ENCODE assay signal across 36 mouse cellular contexts in the genomic region with DNA sequence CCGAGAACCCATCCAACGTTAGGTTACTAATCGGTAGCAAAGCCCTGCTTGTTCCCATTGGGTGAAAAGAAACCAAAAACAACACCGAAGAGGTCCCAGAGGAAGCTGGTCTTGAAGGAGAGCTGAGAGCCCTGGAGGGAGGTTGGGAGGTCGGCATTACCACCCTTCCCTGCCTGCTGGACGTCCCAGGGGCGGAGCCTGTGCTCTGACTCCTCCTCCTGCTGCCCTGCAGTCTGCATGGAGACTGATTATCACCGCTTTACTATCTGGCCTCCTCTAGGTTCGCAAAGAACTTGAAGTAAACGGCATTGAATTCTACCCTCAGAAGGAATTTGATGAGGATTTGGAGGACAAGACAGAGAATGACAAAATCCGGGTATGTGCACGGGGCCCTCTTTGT. TPM values are rescaled to one million over a fixed set of nuclear protein-coding genes. Genes with fewer than 3 reads are reported as not detected.
DNase-seq lines count a peak whose midpoint lies in the region; ATAC-seq lines count a peak whose summit lies in the region.
"Had no signal": no experiment of that assay in that cellular context is flagged by ENCODE, and none has a peak within 500 bp of the region (broad histone marks: within the 10 kb centered on the region; RNA-seq: fewer than 3 reads in every experiment).

No protein-coding gene starts in this region.

- H3K4me1 ChIP-seq in midbrain, embryonic 12.5 days, result no peaks in the 10 kb centered on the region
- H3K4me1 ChIP-seq in midbrain, embryonic 16.5 days (ENCODE audit: control insufficient read depth, insufficient read depth, low read length), result no peaks in the 10 kb centered on the region
- H3K4me1 ChIP-seq in liver, embryonic 12.5 days, result peaks cover 9% of the 10 kb centered on the region
- no peaks in the 10 kb centered on the region for H3K4me1 ChIP-seq in forebrain, embryonic 14.5 days (ENCODE audit: control insufficient read depth, insufficient read depth, low read length)
- H3K4me1 ChIP-seq in midbrain, embryonic 13.5 days (replicated peaks), result no peaks in the 10 kb centered on the region
- H3K4me1 ChIP-seq: forebrain, embryonic 15.5 days; heart, embryonic 13.5 days; limb, embryonic 12.5 days; lung, embryonic 15.5 days; midbrain, embryonic 10.5 days; neural tube, embryonic 13.5 days had no signal

- ATAC-seq in cerebellum, adult (ENCODE audit: insufficient number of reproducible peaks, low FRiP score, low TSS enrichment), result no peak
- no peak for ATAC-seq in midbrain, embryonic 12.5 days (ENCODE audit: low FRiP score, low read depth)
- ATAC-seq in midbrain, embryonic 16.5 days, result no peak
- ATAC-seq in liver, embryonic 12.5 days, result peak; percentile 81
- no peak for ATAC-seq in forebrain, embryonic 14.5 days
- no peak for ATAC-seq in midbrain, embryonic 13.5 days
- ATAC-seq: forebrain, embryonic 15.5 days; hindbrain, embryonic 16.5 days; Patski had no signal

- 0 out of 2 replicates have a peak overlapping the region, but pooled peaks have one; percentile 3 for H3K27ac ChIP-seq in midbrain, embryonic 12.5 days (replicated peaks)
- H3K27ac ChIP-seq in midbrain, embryonic 16.5 days (ENCODE audit: low read length), result no peak overlapping the region
- H3K27ac ChIP-seq in liver, embryonic 12.5 days, result no peak overlapping the region
- H3K27ac ChIP-seq in forebrain, embryonic 14.5 days (ENCODE audit: low read depth, low read length), result no peak overlapping the region
- no peak overlapping the region for H3K27ac ChIP-seq in midbrain, embryonic 13.5 days
- H3K27ac ChIP-seq: forebrain, embryonic 15.5 days; heart, adult 2 months; heart, embryonic 13.5 days; limb, embryonic 12.5 days; liver, embryonic 15.5 days; lung, embryonic 15.5 days; midbrain, embryonic 10.5 days; neural tube, embryonic 13.5 days had no signal

- H3K27me3 ChIP-seq in midbrain, embryonic 12.5 days, result no peaks in the 10 kb centered on the region
- no peaks in the 10 kb centered on the region for H3K27me3 ChIP-seq in midbrain, embryonic 16.5 days (ENCODE audit: control insufficient read depth, insufficient read depth, low read depth, low read length)
- peaks cover 3% of the 10 kb centered on the region; the same call in 1 of the 2 replicates for H3K27me3 ChIP-seq in liver, embryonic 12.5 days (replicated peaks)
- no peaks in the 10 kb centered on the region for H3K27me3 ChIP-seq in forebrain, embryonic 14.5 days (replicated peaks; ENCODE audit: control insufficient read depth, insufficient read depth, low read length)
- no peaks in the 10 kb centered on the region for H3K27me3 ChIP-seq in midbrain, embryonic 13.5 days
- H3K27me3 ChIP-seq: forebrain, embryonic 15.5 days; heart, embryonic 13.5 days; limb, embryonic 12.5 days; lung, embryonic 15.5 days; neural tube, embryonic 13.5 days had no signal

- no peak overlapping the region for H3K9ac ChIP-seq in midbrain, embryonic 12.5 days (replicated peaks)
- H3K9ac ChIP-seq in midbrain, embryonic 16.5 days (ENCODE audit: low read depth, low read length), result no peak overlapping the region
- no peak overlapping the region for H3K9ac ChIP-seq in liver, embryonic 12.5 days
- H3K9ac ChIP-seq in forebrain, embryonic 14.5 days (ENCODE audit: low read length), result no peak overlapping the region
- H3K9ac ChIP-seq in midbrain, embryonic 13.5 days (replicated peaks), result no peak overlapping the region
- H3K9ac ChIP-seq: forebrain, embryonic 15.5 days; heart, embryonic 13.5 days; limb, embryonic 12.5 days; liver, embryonic 15.5 days; lung, embryonic 15.5 days; neural tube, embryonic 13.5 days had no signal

- peaks cover 99% of the 10 kb centered on the region for H3K36me3 ChIP-seq in midbrain, embryonic 12.5 days
- H3K36me3 ChIP-seq in midbrain, embryonic 16.5 days (ENCODE audit: control insufficient read depth, insufficient read depth, low read length), result peaks cover 70% of the 10 kb centered on the region
- no peaks in the 10 kb centered on the region for H3K36me3 ChIP-seq in liver, embryonic 12.5 days
- peaks cover 97% of the 10 kb centered on the region for H3K36me3 ChIP-seq in forebrain, embryonic 14.5 days (ENCODE audit: control insufficient read depth, insufficient read depth, low read length)
- peaks cover 97% of the 10 kb centered on the region for H3K36me3 ChIP-seq in midbrain, embryonic 13.5 days
- H3K36me3 ChIP-seq: heart, embryonic 13.5 days; liver, embryonic 15.5 days; lung, embryonic 15.5 days had no signal

- intact Hi-C loops in gastrocnemius, postnatal 36 days (cut with DNase I), result loop anchor here (10.0 kb wide), 1 partner anchor 919 kb away; no protein-coding TSS in a partner anchor

- peak; percentile 3 for DNase-seq in cerebellum, adult 9-11 months
- DNase-seq in gastrocnemius, postnatal 36 days, result no peak
- DNase-seq in forebrain, embryonic 14.5 days (ENCODE audit: low spot score), result no peak
- DNase-seq: adrenal gland, adult 2 months; adrenal gland, postnatal 36 days; cerebellum, adult 2 months; gastrocnemius, postnatal 25 days; heart, adult 2 months; heart, postnatal 10 days; kidney, adult 2 months; kidney, postnatal 36 days; lung, postnatal 36 days had no signal

- H3K9me3 ChIP-seq in midbrain, embryonic 12.5 days, result no peaks in the 10 kb centered on the region
- no peaks in the 10 kb centered on the region for H3K9me3 ChIP-seq in midbrain, embryonic 16.5 days (replicated peaks; ENCODE audit: control insufficient read depth, low read length, poor library complexity, severe bottlenecking)
- H3K9me3 ChIP-seq in liver, embryonic 12.5 days (replicated peaks), result no peaks in the 10 kb centered on the region
- no peaks in the 10 kb centered on the region for H3K9me3 ChIP-seq in forebrain, embryonic 14.5 days (replicated peaks; ENCODE audit: control insufficient read depth, low read length)
- H3K9me3 ChIP-seq in midbrain, embryonic 13.5 days, result no peaks in the 10 kb centered on the region
- H3K9me3 ChIP-seq: forebrain, embryonic 15.5 days; heart, embryonic 13.5 days; limb, embryonic 12.5 days; liver, embryonic 15.5 days; lung, embryonic 15.5 days; midbrain, embryonic 10.5 days; neural tube, embryonic 13.5 days had no signal

- 73% methylated on average over 12 of the region's 12 CpGs for WGBS in midbrain, embryonic 12.5 days
- WGBS in midbrain, embryonic 16.5 days, result 68% methylated on average over 12 of the region's 12 CpGs
- WGBS in liver, embryonic 12.5 days (ENCODE audit: insufficient replicate concordance), result 28% methylated on average over 12 of the region's 12 CpGs
- 76% methylated on average over 12 of the region's 12 CpGs for WGBS in forebrain, embryonic 14.5 days
- WGBS in midbrain, embryonic 13.5 days, result 74% methylated on average over 12 of the region's 12 CpGs

- H3K4me2 ChIP-seq in midbrain, embryonic 12.5 days (replicated peaks), result no peak overlapping the region
- no peak overlapping the region for H3K4me2 ChIP-seq in midbrain, embryonic 16.5 days (ENCODE audit: low read length)
- peak overlapping the region; percentile 21 for H3K4me2 ChIP-seq in liver, embryonic 12.5 days
- H3K4me2 ChIP-seq in forebrain, embryonic 14.5 days (ENCODE audit: low read length), result no peak overlapping the region
- H3K4me2 ChIP-seq in midbrain, embryonic 13.5 days (replicated peaks), result no peak overlapping the region
- H3K4me2 ChIP-seq: forebrain, embryonic 15.5 days; heart, embryonic 13.5 days; limb, embryonic 12.5 days; liver, embryonic 15.5 days; lung, embryonic 15.5 days; neural tube, embryonic 13.5 days had no signal

- H3K4me3 ChIP-seq in midbrain, embryonic 12.5 days, result no peak overlapping the region
- H3K4me3 ChIP-seq in midbrain, embryonic 16.5 days (ENCODE audit: low read depth, low read length), result no peak overlapping the region
- H3K4me3 ChIP-seq in liver, embryonic 12.5 days, result no peak overlapping the region
- H3K4me3 ChIP-seq in forebrain, embryonic 14.5 days (ENCODE audit: low read depth, low read length), result no peak overlapping the region
- no peak overlapping the region for H3K4me3 ChIP-seq in midbrain, embryonic 13.5 days (replicated peaks)
- H3K4me3 ChIP-seq: forebrain, embryonic 15.5 days; heart, adult 2 months; heart, embryonic 13.5 days; limb, embryonic 12.5 days; liver, embryonic 15.5 days; lung, embryonic 15.5 days; midbrain, embryonic 10.5 days; neural tube, embryonic 13.5 days had no signal

RNA-seq across cellular contexts. Expression of gene Sept3, which starts 11.5 kb away (rescaled TPM):
- polyA plus RNA-seq in midbrain, embryonic 12.5 days (2016; fragmentation: Nextera tagmentation; extraction: Ambion mirVana), result 237 and 291 TPM in 2 replicates
- 406 and 437 TPM in 2 replicates for polyA plus RNA-seq in midbrain, embryonic 16.5 days (2015; fragmentation: Nextera tagmentation; extraction: Ambion mirVana)
- polyA plus RNA-seq in liver, embryonic 12.5 days (2016; fragmentation: Nextera tagmentation; extraction: Ambion mirVana), result 0.81 and 1.4 TPM in 2 replicates
- total RNA-seq in gastrocnemius, postnatal 36 days (2021), result under 1 TPM; 0.31 to 0.91 TPM
- 225 and 276 TPM in 2 replicates for polyA plus RNA-seq in forebrain, embryonic 14.5 days (2014; fragmentation: Nextera tagmentation; extraction: Ambion mirVana)
- polyA plus RNA-seq in midbrain, embryonic 13.5 days (2015; fragmentation: Nextera tagmentation; extraction: Ambion mirVana), result 341 and 349 TPM in 2 replicates

RNA-seq across cellular contexts. Expression of gene Wbp2nl, which starts 12.6 kb away (rescaled TPM):
- 0.13 TPM in 1 of 2 replicates, not detected in the other for polyA plus RNA-seq in midbrain, embryonic 12.5 days (2016; fragmentation: Nextera tagmentation; extraction: Ambion mirVana)
- polyA plus RNA-seq in midbrain, embryonic 16.5 days (2015; fragmentation: Nextera tagmentation; extraction: Ambion mirVana), result 0.25 TPM in 1 of 2 replicates, not detected in the other
- 0.22 and 0.31 TPM in 2 replicates for polyA plus RNA-seq in liver, embryonic 12.5 days (2016; fragmentation: Nextera tagmentation; extraction: Ambion mirVana)
- total RNA-seq in gastrocnemius, postnatal 36 days (2021), result not detected
- polyA plus RNA-seq in forebrain, embryonic 14.5 days (2014; fragmentation: Nextera tagmentation; extraction: Ambion mirVana), result not detected in 2 replicates
- polyA plus RNA-seq in midbrain, embryonic 13.5 days (2015; fragmentation: Nextera tagmentation; extraction: Ambion mirVana), result not detected in 2 replicates
- total RNA-seq: adrenal gland, adult 2 months; adrenal gland, postnatal 36 days; CH12.LX; gastrocnemius, adult 18-20 months; gastrocnemius, postnatal 25 days; heart, adult 2 months; heart, postnatal 10 days; hematopoietic stem cell, adult 5-6 weeks; left cerebral cortex, postnatal 25 days had no signal
- polyA plus RNA-seq: adrenal gland, adult 2 months; C2C12; cerebellum, adult 2 months; frontal cortex, adult 2 months; heart, adult 2 months; kidney, adult 2 months; limb, embryonic 12.5 days; neural tube, embryonic 13.5 days; Patski had no signal

RNA-seq across cellular contexts. Expression of gene 1500009C09Rik, which starts 34.0 kb away (rescaled TPM):
- 2.6 and 3.3 TPM in 2 replicates for polyA plus RNA-seq in midbrain, embryonic 12.5 days (2016; fragmentation: Nextera tagmentation; extraction: Ambion mirVana)
- 21.0 and 21.7 TPM in 2 replicates for polyA plus RNA-seq in midbrain, embryonic 16.5 days (2015; fragmentation: Nextera tagmentation; extraction: Ambion mirVana)
- not detected in 2 replicates for polyA plus RNA-seq in liver, embryonic 12.5 days (2016; fragmentation: Nextera tagmentation; extraction: Ambion mirVana)
- not detected for total RNA-seq in gastrocnemius, postnatal 36 days (2021)
- 13.2 and 19.3 TPM in 2 replicates for polyA plus RNA-seq in forebrain, embryonic 14.5 days (2014; fragmentation: Nextera tagmentation; extraction: Ambion mirVana)
- 9.6 and 9.7 TPM in 2 replicates for polyA plus RNA-seq in midbrain, embryonic 13.5 days (2015; fragmentation: Nextera tagmentation; extraction: Ambion mirVana)
- total RNA-seq: CH12.LX; gastrocnemius, adult 18-20 months; gastrocnemius, postnatal 25 days; heart, adult 2 months; heart, postnatal 10 days; hematopoietic stem cell, adult 5-6 weeks had no signal
- polyA plus RNA-seq: C2C12; heart, embryonic 13.5 days; intestine, embryonic 14.5 days; kidney, embryonic 16.5 days; limb, embryonic 12.5 days; liver, embryonic 15.5 days; lung, embryonic 15.5 days; Patski; stomach, embryonic 14.5 days; thymus, postnatal 0 days had no signal

RNA-seq across cellular contexts. Expression of gene Cenpm, which starts 41.6 kb away (rescaled TPM):
- 60.1 and 61.9 TPM in 2 replicates for polyA plus RNA-seq in midbrain, embryonic 12.5 days (2016; fragmentation: Nextera tagmentation; extraction: Ambion mirVana)
- polyA plus RNA-seq in midbrain, embryonic 16.5 days (2015; fragmentation: Nextera tagmentation; extraction: Ambion mirVana), result 12.7 and 13.9 TPM in 2 replicates
- polyA plus RNA-seq in liver, embryonic 12.5 days (2016; fragmentation: Nextera tagmentation; extraction: Ambion mirVana), result 48.3 and 51.2 TPM in 2 replicates
- total RNA-seq in gastrocnemius, postnatal 36 days (2021), result under 1 TPM; 0.46 to 0.79 TPM
- 42.4 and 63.9 TPM in 2 replicates for polyA plus RNA-seq in forebrain, embryonic 14.5 days (2014; fragmentation: Nextera tagmentation; extraction: Ambion mirVana)
- 28.6 and 30.4 TPM in 2 replicates for polyA plus RNA-seq in midbrain, embryonic 13.5 days (2015; fragmentation: Nextera tagmentation; extraction: Ambion mirVana)
- total RNA-seq: gastrocnemius, adult 18-20 months had no signal

RNA-seq across cellular contexts. Expression of gene Naga, which starts 52.6 kb away (rescaled TPM):
- 24.0 and 24.9 TPM in 2 replicates for polyA plus RNA-seq in midbrain, embryonic 12.5 days (2016; fragmentation: Nextera tagmentation; extraction: Ambion mirVana)
- 23.8 and 28.0 TPM in 2 replicates for polyA plus RNA-seq in midbrain, embryonic 16.5 days (2015; fragmentation: Nextera tagmentation; extraction: Ambion mirVana)
- polyA plus RNA-seq in liver, embryonic 12.5 days (2016; fragmentation: Nextera tagmentation; extraction: Ambion mirVana), result 36.5 and 40.8 TPM in 2 replicates
- total RNA-seq in gastrocnemius, postnatal 36 days (2021), result 10 to 100 TPM; 10.3 to 13.2 TPM
- polyA plus RNA-seq in forebrain, embryonic 14.5 days (2014; fragmentation: Nextera tagmentation; extraction: Ambion mirVana), result 27.5 and 29.6 TPM in 2 replicates
- polyA plus RNA-seq in midbrain, embryonic 13.5 days (2015; fragmentation: Nextera tagmentation; extraction: Ambion mirVana), result 18.1 and 22.7 TPM in 2 replicates

Comparison
In these comparisons a context has a peak if more than half of its experiments do, and no peak if none do; other contexts are left out.
1. RNA of gene Sept3, which starts 11.5 kb away (polyA plus RNA-seq): 406 to 437 TPM in midbrain, embryonic 16.5 days, 341 to 349 TPM in midbrain, embryonic 13.5 days, 237 to 291 TPM in midbrain, embryonic 12.5 days and 225 to 276 TPM in forebrain, embryonic 14.5 days; 0.81 to 1.4 TPM in liver, embryonic 12.5 days; every median in the first group is over 10 times any median in the second.